Mouse (Mus musculus) layer of hippocampus, postnatal 36 days (tissue): ENCODE results near the gene Ptgfrn. TPM values are rescaled to one million over a fixed set of nuclear protein-coding genes. Genes with fewer than 3 reads are reported as not detected.
A peak's percentile ranks its signal among the peaks of the same experiment; 100 is the strongest.

ENCODE experiments used
- DNase-seq, 2 experiments: peaks; one replicate each; pipeline ENCODE4 v3.0.0; 2022
- total RNA-seq, 2 experiments: library from RNA; stranded (reverse); gene quantifications; 2 replicates each; pipeline ENCODE4 v1.2.3; 2021

Gene Ptgfrn
- total RNA-seq, 2 experiments from 2014 or later = 9.4 to 12.1 TPM

GRCm38 (mm10) chr3:101003575-101004356 is 106.3 kb downstream of the Ptgfrn start:
- DNase-seq = no peak

- DNase-seq = no peak
Measured at GRCm38 (mm10) chr3:100999732-101000131, 110.3 kb downstream of the Ptgfrn start.

- DNase-seq = peak; percentile 43 to 48
Measured at GRCm38 (mm10) chr3:100998904-100999340, 111.2 kb downstream of the Ptgfrn start.

GRCm38 (mm10) chr3:100997785-100998570 is 112.1 kb downstream of the Ptgfrn start:
- DNase-seq = no peak

- no peak for DNase-seq
Measured at GRCm38 (mm10) chr3:100994252-100994651, 115.8 kb downstream of the Ptgfrn start.

- DNase-seq = no peak
Measured at GRCm38 (mm10) chr3:100993718-100994117, 116.4 kb downstream of the Ptgfrn start.

- DNase-seq = no peak
Measured at GRCm38 (mm10) chr3:100993158-100993557, 116.9 kb downstream of the Ptgfrn start.

Other genes starting within 250 kb of the Ptgfrn start
- gene Trim45, start 188.1 kb downstream of the Ptgfrn start, total RNA-seq = 1 to 10 TPM; 8.1 to 8.8 TPM
- gene Ttf2, start 140.6 kb downstream of the Ptgfrn start, total RNA-seq = 1 to 10 TPM; 1.1 to 1.3 TPM
- under 1 TPM; 0.25 to 0.48 TPM for gene Cd101, start 80.7 kb downstream of the Ptgfrn start, total RNA-seq
- gene Cd2, start 177.7 kb upstream of the Ptgfrn start, total RNA-seq = not detected